Mouse (Mus musculus) midbrain, postnatal 0 days (tissue): ENCODE results near the gene Sema7a. TPM values are rescaled to one million over a fixed set of nuclear protein-coding genes. Genes with fewer than 3 reads are reported as not detected.
A peak's percentile ranks its signal among the peaks of the same experiment; 100 is the strongest.

Experiments
- ATAC-seq: fragments of 200-750 bp; cut with Nextera tagmentation; 2 replicates; pipeline ENCODE4 v1.8.0; 2017; ENCODE audit warnings: moderate number of reproducible peaks, mild to moderate bottlenecking, moderate TSS enrichment, moderate library complexity; ENCODE audit not compliant: low FRiP score
- DNase-seq: peaks from one replicate; pipeline ENCODE4 v3.0.0-alpha.2; 2015; ENCODE audit warnings: low spot score
- H3K27ac ChIP-seq: fragments of 300-500 bp; sonication (generic); 2 replicates; pipeline ENCODE4 v1.5.1; 2014; ENCODE audit warnings: low read depth, mild to moderate bottlenecking, low read length, mixed read lengths
- H3K27me3 ChIP-seq: fragments of 300-500 bp; sonication (generic); 2 replicates; pipeline ENCODE4 v1.6.1; 2014; ENCODE audit warnings: low read length, control low read depth, mixed read lengths; ENCODE audit not compliant: insufficient read depth
- H3K36me3 ChIP-seq: fragments of 300-500 bp; sonication (generic); 2 replicates; pipeline ENCODE4 v1.6.1; 2014; ENCODE audit warnings: low read length, control low read depth, mixed read lengths; ENCODE audit not compliant: insufficient read depth
- H3K4me1 ChIP-seq: fragments of 300-500 bp; sonication (generic); 2 replicates; pipeline ENCODE4 v1.6.1; 2014; ENCODE audit warnings: mild to moderate bottlenecking, control low read depth, antibody characterized with exemption, low read length, mixed read lengths; ENCODE audit not compliant: insufficient read depth
- H3K4me2 ChIP-seq: fragments of 300-500 bp; sonication (generic); 2 replicates; pipeline ENCODE4 v1.6.1; 2014; ENCODE audit warnings: low read depth, mild to moderate bottlenecking, low read length, mixed read lengths; ENCODE audit not compliant: poor library complexity, severe bottlenecking
- H3K4me3 ChIP-seq: fragments of 300-500 bp; sonication (generic); 2 replicates; pipeline ENCODE4 v1.5.1; 2014; ENCODE audit warnings: low read depth, mild to moderate bottlenecking, low read length, moderate library complexity
- H3K9ac ChIP-seq: fragments of 300-500 bp; sonication (generic); replicated peaks from 2 replicates; pipeline ENCODE4 v1.6.1; 2014; ENCODE audit warnings: mild to moderate bottlenecking, low read length, moderate library complexity, mixed read lengths; ENCODE audit not compliant: poor library complexity, severe bottlenecking
- H3K9me3 ChIP-seq: fragments of 300-500 bp; sonication (generic); 2 replicates; pipeline ENCODE4 v1.6.1; 2016; ENCODE audit warnings: low read length, control low read depth
- CTCF ChIP-seq: IDR thresholded peaks from 2 replicates; pipeline ENCODE4 v1.5.1; 2016; ENCODE audit warnings: antibody characterized with exemption, mild to moderate bottlenecking
- WGBS: fragments of 180-500 bp; shearing (Covaris S2); extraction: QIAGEN DNeasy Blood & Tissue Kit; methylation state at CpG from one replicate; pipeline ENCODE4 v1.1.7; 2014; 5-methylcytosine and 5-hydroxymethylcytosine counted together
- polyA plus RNA-seq: library from polyadenylated mRNA; unstranded; fragments of >200 nt; fragmentation: Nextera tagmentation; extraction: Ambion mirVana; gene quantifications from 2 replicates; pipeline ENCODE4 v1.2.1, GENCODE M21; 2015
- total RNA-seq: library from RNA; depleted of rRNA; stranded (reverse); fragments of >200 nt; gene quantifications from 2 replicates; pipeline ENCODE4 v1.2.3, GENCODE M21; 2014

Gene Sema7a
- total and polyA plus RNA-seq, 2 experiments from 2014 or later = 3.2 to 49.5 TPM

GRCm38 (mm10) chr9:57947381-57948030 is 7.6 kb downstream of the Sema7a start:
- DNase-seq (no peak), ATAC-seq (no peak)
- Histone ChIP-seq H3K27me3 (no peaks in the 10 kb centered on the region), H3K9me3 (no peaks in the 10 kb centered on the region), H3K4me2 (no peak overlapping the region), H3K4me1 (no peaks in the 10 kb centered on the region), H3K36me3 (0 out of 2 replicates have a peak, but pooled peaks cover 3% of the 10 kb centered on the region), H3K27ac (no peak overlapping the region), H3K4me3 (no peak overlapping the region), H3K9ac (no peak overlapping the region)
- TF ChIP-seq CTCF = no peak
- 69% methylated on average over 6 of the region's 7 CpGs for WGBS

GRCm38 (mm10) chr9:57948333-57948931 is 8.5 kb downstream of the Sema7a start:
- no peak for DNase-seq
- 0 out of 2 replicates have a peak, but pooled peaks cover 3% of the 10 kb centered on the region for H3K36me3 ChIP-seq
- no peak overlapping the region for H3K27ac ChIP-seq
- no peak for ATAC-seq
- H3K4me3 ChIP-seq = no peak overlapping the region
- TF ChIP-seq CTCF = no peak
- H3K9ac ChIP-seq = no peak overlapping the region
- H3K9me3 ChIP-seq = no peaks in the 10 kb centered on the region
- H3K27me3 ChIP-seq = no peaks in the 10 kb centered on the region
- no peaks in the 10 kb centered on the region for H3K4me1 ChIP-seq
- 85% methylated on average over 7 of the region's 7 CpGs for WGBS
- H3K4me2 ChIP-seq = no peak overlapping the region

GRCm38 (mm10) chr9:57949102-57949704 is 9.3 kb downstream of the Sema7a start:
- no peak overlapping the region for H3K9ac ChIP-seq
- DNase-seq = no peak
- 86% methylated on average over 8 of the region's 8 CpGs for WGBS
- no peak overlapping the region for H3K4me3 ChIP-seq
- ATAC-seq = no peak
- H3K27ac ChIP-seq = no peak overlapping the region
- no peak for TF ChIP-seq CTCF
- H3K4me1 ChIP-seq = no peaks in the 10 kb centered on the region
- 0 out of 2 replicates have a peak, but pooled peaks cover 3% of the 10 kb centered on the region for H3K36me3 ChIP-seq
- H3K27me3 ChIP-seq = no peaks in the 10 kb centered on the region
- H3K4me2 ChIP-seq = no peak overlapping the region
- H3K9me3 ChIP-seq = no peaks in the 10 kb centered on the region

DNA sequence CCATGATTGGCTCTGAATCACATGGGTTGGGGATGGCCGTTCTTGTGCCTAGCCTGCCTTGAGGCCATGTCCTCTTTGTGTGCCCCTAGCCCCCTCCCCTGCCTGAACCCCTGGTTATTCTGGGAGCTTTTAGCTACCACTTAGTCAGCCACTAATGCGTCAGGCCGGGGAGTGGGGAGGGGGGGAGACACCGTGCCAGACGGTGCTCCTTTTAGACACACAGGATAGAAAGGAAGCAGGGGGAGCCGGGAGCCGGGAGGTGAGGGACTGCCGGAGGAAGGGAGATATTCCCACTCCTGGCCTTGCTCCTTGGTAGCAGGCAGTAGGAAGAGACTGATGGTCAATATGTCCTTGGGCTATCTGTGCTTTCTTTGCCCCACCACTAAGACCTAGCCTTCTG is 10.0 kb downstream of the Sema7a start:
- no peak overlapping the region for H3K4me3 ChIP-seq
- DNase-seq (no peak), ATAC-seq (no peak)
- H3K9me3 ChIP-seq = no peaks in the 10 kb centered on the region
- peaks cover 6% of the 10 kb centered on the region; the same call in 1 of the 2 replicates for H3K36me3 ChIP-seq
- H3K9ac ChIP-seq = no peak overlapping the region
- no peak for TF ChIP-seq CTCF
- no peak overlapping the region for H3K4me2 ChIP-seq
- H3K4me1 ChIP-seq = no peaks in the 10 kb centered on the region
- WGBS = 53% methylated on average over 8 of the region's 8 CpGs
- no peaks in the 10 kb centered on the region for H3K27me3 ChIP-seq
- H3K27ac ChIP-seq = no peak overlapping the region

DNA sequence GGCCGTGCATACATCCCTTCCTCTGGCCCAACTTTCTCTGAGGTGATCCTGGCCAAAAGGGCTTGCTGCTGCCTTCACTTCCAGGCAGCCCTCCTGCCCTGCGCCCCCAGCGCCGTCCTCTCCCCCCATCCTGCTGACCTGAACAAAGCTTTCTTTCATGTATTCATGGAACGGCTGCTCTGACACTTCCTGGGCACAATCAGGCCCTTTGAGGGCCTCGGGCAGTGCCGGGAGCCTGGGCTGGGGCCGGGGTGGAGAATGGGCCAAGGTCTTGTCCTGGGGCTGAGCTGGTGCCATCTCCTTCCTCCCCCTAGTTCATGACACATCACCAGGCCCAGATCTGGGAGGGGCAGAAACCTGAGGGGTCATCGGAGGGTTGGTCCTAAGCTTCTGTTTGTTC is 10.6 kb downstream of the Sema7a start:
- 0 out of 2 replicates have a peak, but pooled peaks have one; percentile 22 for ATAC-seq
- no peaks in the 10 kb centered on the region for H3K4me1 ChIP-seq
- H3K36me3 ChIP-seq = peaks cover 12% of the 10 kb centered on the region; the same call in 1 of the 2 replicates
- no peak overlapping the region for H3K9ac ChIP-seq
- 34% methylated on average over 9 of the region's 9 CpGs for WGBS
- H3K4me2 ChIP-seq = no peak overlapping the region
- no peak for TF ChIP-seq CTCF
- DNase-seq = no peak
- no peak overlapping the region for H3K4me3 ChIP-seq
- no peaks in the 10 kb centered on the region for H3K27me3 ChIP-seq
- no peak overlapping the region for H3K27ac ChIP-seq
- no peaks in the 10 kb centered on the region for H3K9me3 ChIP-seq

DNA sequence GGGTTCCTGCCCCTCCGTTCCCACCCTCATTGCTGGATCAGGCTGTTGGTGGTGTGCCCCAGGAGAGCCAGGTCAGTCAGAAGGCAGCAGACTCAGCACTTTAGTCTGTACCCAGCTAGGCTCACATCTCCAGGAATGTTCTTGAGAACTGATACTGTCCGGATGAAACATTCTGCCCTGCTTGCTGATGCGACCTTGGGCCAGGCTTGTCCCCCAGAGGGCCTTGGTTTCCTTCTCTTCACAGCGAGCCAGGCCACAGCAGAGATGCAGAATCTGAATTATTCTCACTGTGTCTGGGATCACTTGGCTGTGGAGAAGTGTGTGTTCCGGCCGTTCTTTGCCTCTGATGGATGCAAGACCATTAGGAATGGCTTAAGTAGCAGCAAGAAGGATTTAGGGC is 12.1 kb downstream of the Sema7a start:
- Histone ChIP-seq H3K4me2 (no peak overlapping the region), H3K9me3 (no peaks in the 10 kb centered on the region), H3K27me3 (no peaks in the 10 kb centered on the region), H3K4me3 (no peak overlapping the region), H3K36me3 (peaks cover 23% of the 10 kb centered on the region), H3K4me1 (no peaks in the 10 kb centered on the region), H3K27ac (no peak overlapping the region), H3K9ac (no peak overlapping the region)
- DNase-seq = no peak
- no peak for TF ChIP-seq CTCF
- no peak for ATAC-seq
- 65% methylated on average over 6 of the region's 6 CpGs for WGBS
